Mouse (Mus musculus) MN1 (cell line): ENCODE measurements around the gene Wfikkn1.
A peak's percentile ranks its signal among the peaks of the same experiment; 100 is the strongest.

ENCODE experiments used
- DNase-seq: peaks from one replicate; pipeline ENCODE4 v3.0.0-alpha.2; 2016; ENCODE audit warnings: low spot score

Wfikkn1 gene

DNA sequence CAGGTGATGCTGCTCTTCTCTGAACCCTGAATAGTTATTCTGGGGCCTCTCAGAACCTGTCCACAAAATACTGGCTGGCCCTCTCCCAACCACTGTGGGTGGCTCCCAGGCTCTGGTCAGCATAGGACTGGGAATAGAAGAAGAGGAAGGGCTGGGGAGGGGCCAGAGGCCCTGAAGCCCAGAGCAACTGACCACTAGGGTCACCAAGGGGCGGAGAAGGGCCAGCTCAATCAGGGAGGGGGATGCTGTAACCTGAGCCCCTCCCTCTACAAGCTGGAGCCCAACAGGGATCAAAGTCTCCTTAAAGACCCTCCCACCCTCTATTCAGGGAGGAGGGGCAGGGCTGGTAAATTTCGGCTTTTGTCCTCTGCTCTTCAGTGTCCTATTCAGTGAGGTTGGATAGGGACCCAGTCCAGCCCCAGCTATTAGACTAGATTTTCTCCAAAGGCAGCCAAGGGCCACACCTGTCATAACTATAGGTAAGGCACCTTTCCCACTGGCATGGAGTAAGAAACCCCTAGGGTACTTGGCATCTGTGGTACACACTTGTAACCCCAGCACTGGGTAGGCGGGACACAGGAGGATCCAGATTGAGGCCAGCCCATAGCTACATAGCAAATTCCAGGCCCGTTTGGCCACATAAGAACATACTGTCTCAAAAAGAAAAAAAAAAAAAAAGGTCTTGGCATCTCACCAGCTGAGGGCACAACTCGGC lies at the start of gene Wfikkn1:
Gene Wfikkn1 (minus strand): TSS at position 663 of the 715 bp plus-strand sequence.
- DNase-seq = peak; percentile 32

DNA sequence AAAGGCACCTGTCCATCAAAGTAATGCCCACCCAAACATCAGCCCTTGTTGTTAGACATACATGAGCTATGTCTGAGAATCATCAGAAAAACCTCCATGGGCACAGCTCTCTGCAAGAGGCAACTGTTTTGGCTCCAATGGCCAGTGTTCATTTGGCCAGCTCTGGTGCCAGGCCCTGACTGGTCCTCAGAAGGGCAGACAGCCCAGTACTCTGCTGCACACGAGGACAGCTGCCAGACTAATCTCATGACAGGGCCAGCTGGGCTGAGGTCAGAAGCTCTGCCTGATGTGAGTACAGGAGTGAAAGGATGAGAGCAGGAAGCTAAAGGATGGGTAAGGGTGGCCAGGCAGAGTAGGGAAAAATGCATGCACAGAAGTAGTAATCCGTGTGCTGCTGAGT lies 44.7 kb upstream of the Wfikkn1 start:
- peak; percentile 81 for DNase-seq

DNA sequence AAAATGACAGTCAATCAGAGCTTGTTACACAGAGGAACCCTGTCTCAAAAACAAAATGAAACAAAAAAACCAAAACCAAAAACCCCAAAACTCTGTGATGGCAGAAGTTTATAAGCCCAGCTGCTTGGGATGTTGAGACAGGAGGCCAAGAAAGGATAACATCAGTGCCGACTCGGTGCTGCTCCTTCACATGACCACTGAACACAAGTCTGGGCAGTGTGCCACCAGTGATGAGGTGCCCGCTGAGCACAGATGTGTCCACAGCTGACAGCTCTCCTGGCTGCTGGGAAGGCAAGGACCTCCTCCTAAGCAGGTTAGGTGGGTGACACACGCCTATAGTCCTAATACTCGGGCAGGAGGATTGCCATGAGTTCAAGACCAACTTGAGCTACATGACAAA lies 41.5 kb upstream of the Wfikkn1 start:
- peak; percentile 82 for DNase-seq

DNA sequence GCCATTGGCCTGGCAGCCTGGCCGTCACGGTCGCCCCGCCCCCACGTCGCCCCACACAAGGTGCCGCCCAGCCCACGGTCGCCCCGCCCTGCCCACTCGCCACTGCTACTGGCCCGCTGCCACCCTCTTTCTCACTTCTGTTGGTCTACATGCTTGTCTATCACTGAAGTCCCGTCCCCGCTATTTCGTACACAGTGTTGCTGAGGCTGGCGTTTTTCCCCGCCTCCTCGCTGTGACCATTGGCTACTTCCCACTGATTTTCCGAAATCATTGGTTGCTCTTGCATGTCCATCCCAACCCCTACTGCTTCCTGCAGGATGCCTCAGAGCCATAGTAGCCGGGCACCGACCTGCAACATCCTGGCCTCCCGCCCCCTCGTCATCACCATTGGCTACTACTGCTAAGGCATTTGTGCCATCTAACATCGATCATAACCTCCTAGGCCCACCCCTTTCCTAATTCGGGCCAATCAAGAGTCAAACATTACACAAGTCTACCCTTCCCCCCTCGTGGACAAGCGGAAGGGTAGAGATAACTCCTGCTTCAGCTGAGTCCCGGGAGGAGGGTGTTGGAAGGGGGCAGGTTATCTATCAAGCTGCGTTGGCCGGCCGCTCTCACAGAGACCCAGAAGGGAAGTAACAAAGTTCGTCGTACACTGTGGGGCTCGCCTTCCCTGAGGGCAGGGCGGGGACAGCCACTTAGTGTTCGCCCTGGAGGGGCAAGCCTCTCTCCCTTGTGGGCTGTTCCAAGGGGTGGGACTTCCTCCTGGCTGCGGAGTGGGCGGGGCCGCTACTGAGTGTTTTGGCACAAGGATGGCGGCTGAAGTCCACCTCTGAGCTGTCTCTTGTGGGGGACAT lies 39.4 kb upstream of the Wfikkn1 start:
- peak; percentile 98 for DNase-seq

DNA sequence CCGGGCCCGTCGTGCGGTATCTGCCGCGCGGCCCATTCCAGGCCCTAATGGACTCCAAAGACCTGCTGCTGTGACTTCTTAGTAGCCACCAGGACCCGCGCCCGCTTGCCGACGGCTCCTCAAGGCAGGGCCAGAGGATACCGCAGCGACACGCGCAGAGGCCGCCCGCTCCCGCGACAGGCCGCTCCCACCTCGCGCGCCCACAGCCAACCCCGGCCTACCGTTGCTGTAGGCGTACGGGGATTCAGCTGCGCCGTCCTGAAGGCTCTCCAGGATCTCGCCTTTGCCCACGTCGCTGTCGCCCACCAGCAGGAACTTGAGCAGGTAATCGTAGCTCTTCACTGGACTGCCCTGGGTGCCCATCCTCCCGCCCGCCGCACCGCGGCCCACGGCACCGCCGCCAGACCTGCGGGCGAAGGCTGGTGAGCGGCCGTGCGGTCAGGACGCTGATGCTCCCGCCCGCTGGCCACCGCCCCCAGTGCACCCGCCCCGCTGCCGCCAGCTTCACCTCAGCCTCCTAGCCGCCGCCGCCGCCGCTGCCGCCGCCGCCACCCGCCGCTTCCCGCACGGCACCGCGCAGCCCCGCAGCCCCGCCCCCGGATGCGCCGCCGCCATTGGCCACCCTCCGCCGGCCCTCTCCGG lies 38.6 kb upstream of the Wfikkn1 start, which contains the start of gene Rab40c:
Gene Rab40c (minus strand): TSS at position 584 of the 642 bp plus-strand sequence.
- DNase-seq = peak; percentile 59

DNA sequence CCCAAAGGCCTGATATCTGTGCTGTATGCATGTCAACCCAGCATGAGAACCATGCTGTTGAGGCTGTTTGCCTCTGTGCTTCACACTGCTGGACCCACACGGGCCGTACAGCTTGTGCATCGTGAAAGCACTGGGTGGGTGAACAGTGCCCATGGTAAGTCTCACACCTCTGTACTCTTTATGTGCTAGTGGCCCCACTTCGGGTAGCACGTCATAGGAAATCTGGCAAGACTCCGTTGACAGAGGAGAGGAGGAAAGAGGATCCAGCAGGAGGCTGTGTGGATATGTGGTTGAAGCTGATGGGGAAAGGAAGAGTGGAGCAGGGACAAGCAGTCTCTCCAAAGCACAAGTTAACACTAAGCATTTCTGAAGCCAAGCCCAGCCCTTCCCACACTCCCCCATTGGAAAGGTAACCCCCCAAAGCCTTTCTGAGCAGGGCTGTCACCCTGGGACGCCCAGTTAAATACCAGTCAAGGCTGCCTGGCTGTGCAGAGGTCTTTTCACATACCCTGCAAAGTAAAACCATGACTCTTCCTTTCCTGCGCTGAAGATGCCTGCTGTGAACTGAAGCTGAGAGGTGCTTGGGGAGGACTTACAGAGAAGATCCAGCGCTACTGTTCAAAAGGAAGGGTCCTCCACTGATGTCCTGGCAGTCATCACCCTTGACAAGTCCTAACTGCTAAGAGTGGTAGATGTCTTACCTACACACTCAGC lies 37.5 kb upstream of the Wfikkn1 start:
- no peak for DNase-seq

DNA sequence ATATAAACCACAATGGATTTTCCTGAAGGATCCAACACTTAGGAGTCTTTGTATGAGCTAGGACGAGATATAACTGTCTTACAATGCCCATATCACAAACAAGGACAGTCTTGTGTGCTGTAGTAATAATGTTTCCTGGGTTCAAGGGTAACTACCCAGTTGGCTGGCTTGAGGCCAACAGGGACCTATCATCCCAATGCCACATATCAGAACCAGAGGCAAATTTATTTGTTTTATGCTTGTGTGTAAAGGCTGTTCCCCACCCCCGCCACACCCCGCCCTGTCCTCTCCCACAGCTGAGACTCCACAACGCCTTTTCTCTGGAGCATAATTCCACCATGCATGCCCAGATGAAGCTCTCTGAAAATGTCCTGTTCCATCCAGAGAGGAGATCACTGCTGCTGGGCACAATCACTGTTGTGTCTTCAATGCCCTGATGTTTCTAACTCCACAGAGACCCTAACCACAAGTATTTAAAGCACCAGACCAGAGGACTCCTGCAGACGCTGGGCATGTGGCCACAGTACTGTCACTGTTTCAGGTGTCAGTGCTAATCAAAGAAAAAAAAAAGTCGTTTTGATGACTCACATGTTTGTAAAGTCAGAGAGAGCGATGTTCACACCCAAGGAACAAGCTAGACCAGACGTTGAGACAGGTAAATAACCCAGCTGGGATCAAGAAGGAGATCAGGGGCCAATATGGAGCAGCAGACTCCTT lies 36.4 kb upstream of the Wfikkn1 start:
- no peak for DNase-seq

DNA sequence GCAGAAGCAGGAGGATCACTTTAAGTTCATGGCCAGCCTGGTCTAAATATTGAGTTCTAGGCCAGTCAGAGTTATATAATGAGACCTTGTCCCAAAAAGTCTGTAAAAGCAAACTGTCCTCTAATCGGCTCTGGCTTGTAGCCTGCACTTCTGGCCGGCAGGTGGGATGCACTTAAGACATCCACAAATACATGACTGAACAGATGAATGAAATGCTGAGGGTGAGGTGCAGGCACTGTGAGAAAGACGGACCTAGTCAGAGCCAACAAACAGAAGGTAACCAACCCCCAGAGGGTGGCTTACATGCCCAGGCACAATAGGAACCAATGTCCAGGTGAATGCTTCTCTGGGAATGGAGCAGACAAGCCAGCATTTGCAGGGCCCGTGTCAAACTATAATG lies 33.6 kb upstream of the Wfikkn1 start:
- DNase-seq = no peak

DNA sequence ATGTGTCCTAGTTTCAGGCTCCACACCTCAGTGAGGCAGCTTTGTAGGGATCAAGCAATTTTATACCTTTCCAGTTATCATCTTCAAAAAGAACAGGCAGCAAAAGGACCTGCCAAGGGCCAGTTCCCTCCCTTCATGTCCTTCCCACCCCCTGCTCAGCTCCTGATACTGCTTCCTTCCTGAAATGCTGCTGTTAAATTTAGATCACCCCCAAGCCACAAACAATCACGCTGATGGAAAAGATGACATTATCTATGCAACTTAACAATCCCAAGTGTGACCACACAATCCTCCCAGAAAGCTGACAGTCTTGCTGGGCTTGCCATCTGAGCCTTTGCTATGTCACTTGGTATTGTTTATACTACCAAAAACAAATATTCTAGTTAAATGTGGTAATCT lies 33.2 kb upstream of the Wfikkn1 start:
- DNase-seq = no peak

DNA sequence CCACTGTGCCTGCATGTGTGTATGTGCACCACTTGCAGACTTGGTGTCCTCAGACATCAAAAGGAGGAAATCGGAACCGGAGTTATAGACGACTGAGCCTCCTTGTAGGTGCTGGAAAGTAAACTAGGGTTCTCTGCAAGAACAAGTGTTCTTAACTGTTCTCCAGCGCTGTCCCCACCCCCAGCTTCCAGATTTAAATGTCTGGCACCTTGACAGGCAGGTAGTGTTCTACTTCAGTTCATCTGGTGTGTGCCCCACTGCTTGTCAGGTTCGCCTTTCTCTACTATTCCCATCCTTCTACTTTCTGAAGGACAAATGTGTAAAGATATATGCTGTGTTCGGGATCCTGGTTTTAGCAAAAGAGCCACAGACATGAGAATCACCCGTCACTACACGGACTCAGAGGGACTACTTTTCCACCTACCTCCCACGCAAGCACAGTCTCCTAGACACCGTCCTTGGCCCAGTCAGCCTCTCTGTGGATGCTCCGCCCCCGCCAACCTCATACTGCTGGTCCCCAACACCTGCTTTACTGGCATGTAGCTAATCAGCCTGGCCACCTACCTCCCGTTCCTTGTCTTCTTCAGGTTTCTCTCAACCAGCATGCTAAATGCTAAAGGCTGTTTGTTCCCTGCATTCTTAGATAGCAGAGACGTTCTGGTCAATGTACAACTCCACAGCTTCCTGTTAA lies 32.7 kb upstream of the Wfikkn1 start:
- no peak for DNase-seq

DNA sequence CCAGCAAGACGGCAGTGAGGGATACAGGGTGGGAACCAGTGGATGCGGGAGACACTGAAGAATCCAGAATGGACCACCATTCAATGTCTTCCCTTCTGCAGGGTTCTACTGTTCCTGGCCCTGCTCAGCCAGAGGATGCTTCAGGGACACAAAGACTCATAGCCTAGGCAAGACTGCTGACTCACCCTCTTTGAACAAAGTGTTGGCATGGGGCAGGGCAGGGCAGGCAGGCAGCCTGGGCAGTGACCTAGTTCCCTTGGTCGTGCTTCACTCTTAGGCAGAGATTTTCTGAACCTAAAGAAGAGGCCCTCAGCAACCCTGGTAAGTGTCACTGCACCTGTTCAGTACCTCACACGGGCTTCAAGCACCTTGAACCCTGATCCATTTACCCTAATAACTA lies 31.2 kb upstream of the Wfikkn1 start:
- DNase-seq = peak; percentile 49

DNA sequence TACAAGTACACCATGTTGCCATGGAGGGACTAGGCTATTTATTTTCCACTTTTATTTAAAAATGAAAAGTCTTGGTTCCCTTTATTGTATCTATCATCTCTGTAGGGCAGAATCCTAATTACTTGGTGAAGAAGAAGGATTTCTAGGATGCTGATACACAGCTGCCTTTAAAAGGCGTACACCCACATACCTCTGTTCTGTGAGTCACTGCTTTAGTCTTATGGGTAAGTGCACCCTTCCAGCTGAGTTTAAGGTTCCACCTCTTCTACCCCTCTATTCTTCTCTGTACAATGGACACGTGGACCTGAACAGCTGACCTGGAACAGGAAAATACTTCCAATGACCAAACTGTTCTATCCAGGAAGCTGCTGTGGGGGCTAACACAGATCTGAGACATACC lies 27.0 kb upstream of the Wfikkn1 start:
- DNase-seq = no peak

DNA sequence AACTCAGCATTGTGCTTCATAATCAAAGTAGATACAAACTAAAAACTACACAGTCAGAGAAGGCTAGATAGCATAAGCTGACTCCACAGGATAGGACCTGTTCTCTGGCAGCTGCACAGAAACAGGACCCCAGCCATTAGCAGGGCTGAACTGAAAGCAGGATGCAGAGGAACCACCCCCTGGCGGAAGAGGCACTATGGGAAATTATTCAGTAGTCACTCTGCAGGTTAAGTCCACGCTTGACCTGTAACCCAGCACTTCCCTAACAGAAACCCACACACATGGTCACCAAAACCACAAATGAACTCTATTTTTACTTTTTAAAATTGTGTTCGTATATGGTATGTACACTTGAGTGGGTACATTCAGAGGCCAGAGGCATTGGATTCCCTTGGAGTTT lies 22.4 kb upstream of the Wfikkn1 start:
- no peak for DNase-seq

DNA sequence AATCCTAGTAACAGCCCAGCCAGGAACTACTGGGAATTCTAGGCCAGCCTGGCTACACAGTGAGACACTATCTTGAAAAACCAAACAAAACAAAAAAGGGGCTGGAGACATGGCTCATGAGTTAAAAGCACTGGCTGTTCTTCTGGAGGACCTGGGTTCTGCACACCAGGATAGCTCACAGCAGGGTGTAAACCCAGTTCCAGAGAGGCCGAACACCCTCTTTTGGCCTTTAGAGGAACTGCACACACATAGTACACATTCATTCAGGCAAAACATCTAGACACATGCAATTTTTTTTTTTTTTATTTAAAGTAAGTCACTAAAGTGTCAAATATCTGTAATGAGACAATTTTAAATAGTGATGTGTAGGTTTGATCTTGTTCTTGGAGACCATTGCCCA lies 19.5 kb upstream of the Wfikkn1 start:
- DNase-seq = no peak

DNA sequence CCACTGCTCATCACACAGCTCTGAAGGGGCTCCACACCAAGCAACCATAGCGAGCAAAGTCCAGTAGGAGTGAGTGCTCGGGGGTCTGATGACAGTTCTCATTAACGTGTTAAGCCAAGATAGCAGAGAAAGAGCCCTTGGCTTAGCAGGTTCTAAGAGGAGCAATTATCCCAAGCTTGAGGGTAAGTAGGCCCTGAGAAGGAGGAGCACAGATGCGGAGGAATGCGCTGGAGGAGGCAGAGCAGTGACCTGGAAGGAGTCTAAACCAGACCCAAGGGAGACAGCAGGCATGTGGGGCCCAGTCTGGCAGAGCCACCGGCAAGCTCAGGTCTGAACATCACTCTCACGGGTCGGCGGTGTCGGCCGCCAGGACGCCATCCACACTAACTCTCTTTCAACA lies 15.2 kb upstream of the Wfikkn1 start:
- DNase-seq = no peak

DNA sequence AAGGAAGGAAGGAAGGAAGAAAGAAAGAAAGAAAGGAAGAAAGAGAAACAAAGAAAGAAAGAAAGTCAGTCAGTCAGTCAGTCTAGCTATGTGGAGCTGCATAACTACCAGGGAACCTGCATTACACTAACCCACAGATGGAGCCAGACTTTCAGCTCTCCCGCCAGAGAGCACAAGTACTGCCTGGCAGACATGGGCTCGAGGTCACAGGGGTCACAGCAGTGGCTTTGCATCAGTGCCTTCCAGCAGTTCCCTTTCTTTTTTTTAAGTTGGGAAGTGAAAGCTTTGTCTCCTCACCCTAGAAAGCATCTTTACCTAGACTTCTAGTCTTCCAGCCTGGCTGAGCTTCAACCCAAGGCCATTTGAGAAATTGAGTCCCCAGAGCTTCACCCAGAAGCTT lies 14.8 kb upstream of the Wfikkn1 start:
- DNase-seq = no peak

DNA sequence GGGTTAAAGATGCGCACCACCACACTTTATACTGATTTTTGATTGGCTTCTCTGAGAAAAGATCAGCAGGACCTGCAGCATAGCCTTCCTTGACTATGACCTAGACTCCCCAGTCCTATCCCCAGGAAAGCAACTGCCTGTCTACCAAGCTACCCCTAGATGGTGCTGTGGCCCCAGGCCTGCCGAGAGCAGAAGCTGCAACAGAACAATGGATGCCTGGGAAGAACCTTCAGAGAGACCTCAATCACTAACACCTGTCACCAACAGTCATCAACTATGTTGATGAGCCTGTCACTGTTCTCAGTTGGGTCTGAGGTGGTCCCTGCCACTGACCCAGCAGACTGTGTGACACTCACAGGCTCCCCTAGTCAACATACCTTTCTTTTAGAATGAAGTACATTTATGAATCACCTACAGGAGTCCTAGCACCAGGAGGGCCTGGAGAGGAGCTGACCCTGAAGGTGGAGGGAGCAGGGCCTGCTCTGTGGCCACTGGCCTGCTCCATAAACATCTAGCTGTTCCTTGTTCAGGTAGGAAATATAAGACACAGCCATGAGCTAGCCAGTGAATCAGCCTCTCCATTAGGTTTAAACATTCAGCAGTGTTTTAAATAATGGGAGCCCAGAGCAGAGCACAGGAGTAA lies 13.4 kb upstream of the Wfikkn1 start:
- DNase-seq = peak; percentile 77

DNA sequence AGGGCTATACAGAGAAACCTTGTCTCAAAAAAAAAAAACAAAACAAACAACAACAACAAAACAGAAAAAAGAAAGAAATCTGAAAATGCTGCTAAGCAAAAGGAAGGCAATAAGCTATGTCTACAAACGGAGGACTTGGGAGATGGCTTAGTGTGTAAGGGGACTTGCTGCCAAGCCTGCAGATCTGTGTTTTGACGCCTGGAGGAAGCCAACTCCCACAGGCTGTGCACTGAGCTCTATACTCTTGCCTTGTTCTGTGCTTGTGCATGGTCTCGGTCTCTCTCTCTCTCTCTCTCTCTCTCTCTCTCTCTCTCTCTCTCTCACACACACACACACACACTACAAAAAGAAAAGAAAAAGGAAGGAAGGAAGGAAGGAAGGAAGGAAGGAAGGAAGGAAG lies 8.2 kb upstream of the Wfikkn1 start:
- no peak for DNase-seq

DNA sequence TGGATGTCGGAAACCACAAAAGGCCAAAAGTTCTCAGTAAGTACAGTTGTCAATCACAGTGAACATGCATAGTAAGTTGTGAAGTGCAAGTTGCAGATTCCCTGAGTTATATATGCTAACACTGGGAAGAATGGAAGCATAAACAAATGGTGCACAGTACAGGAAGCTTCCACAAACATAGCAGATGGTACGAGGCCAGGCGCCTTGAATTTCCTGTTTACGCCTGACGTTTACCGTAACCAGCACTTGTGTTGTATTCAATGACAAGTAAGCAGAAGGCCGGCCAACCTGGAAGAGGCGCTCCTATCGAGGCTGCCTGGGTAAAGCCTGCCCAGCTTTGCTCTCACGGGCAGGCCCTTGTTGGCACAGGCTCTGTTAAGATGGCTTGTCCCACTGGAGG lies 6.8 kb upstream of the Wfikkn1 start:
- no peak for DNase-seq

DNA sequence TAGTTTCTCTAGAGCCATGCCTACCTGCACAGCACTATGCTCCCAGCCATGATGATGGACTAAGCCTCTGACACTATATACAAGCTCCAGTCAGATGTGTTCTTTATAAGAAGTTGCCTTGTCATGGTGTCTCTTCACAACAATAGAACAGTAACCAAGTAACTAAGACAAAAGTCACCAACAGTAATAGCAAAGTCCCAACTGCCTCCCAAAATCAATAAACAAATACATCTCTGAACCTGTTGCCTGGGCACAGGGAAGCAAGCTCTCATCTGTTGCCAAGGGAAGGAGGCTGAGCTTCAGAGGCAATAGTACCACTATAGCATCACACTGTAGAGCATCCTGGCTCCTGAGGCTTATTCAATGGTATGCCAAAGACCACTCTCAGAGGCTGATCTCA lies 6.1 kb upstream of the Wfikkn1 start:
- DNase-seq = no peak
